Comparison of ENCODE assay signal across 8 mouse cellular contexts in genomic region chr6:17463434-17464280, GRCm38 (mm10). TPM values are rescaled to one million over a fixed set of nuclear protein-coding genes. Genes with fewer than 3 reads are reported as not detected.
A peak's percentile ranks its signal among the peaks of the same experiment; 100 is the strongest.
DNase-seq lines count a peak whose midpoint lies in the region; ATAC-seq and TF ChIP-seq lines count a peak whose summit lies in the region.

Met (plus strand) TSS chr6:17463800.

- H3K36me3 ChIP-seq in hindbrain, embryonic 16.5 days (ENCODE audit: control insufficient read depth, insufficient read depth, low read length) = no peaks in the 10 kb centered on the region
- no peaks in the 10 kb centered on the region for H3K36me3 ChIP-seq in liver, embryonic 11.5 days (ENCODE audit: control insufficient read depth, insufficient read depth, low read length)

- H3K27ac ChIP-seq in bone marrow, adult 2 months (ENCODE audit: control insufficient read depth, insufficient read depth, low read depth, low read length, poor library complexity) = peak within 1 kb of the TSS; percentile 27; the same call in 1 of the 2 replicates
- no peak within 1 kb of the TSS for H3K27ac ChIP-seq in hindbrain, embryonic 16.5 days (ENCODE audit: low read depth, low read length)
- peak within 1 kb of the TSS; percentile 25; the same call in 1 of the 2 replicates for H3K27ac ChIP-seq in liver, embryonic 11.5 days (ENCODE audit: low read depth, low read length)

- H3K4me1 ChIP-seq in bone marrow, adult 2 months (ENCODE audit: control insufficient read depth, insufficient read depth, low read length) = no peaks in the 10 kb centered on the region; the same call in 1 of the 2 replicates
- peaks cover 9% of the 10 kb centered on the region for H3K4me1 ChIP-seq in hindbrain, embryonic 16.5 days (ENCODE audit: control insufficient read depth, insufficient read depth, low read depth, low read length)
- no peaks in the 10 kb centered on the region; the same call in 1 of the 2 replicates for H3K4me1 ChIP-seq in liver, embryonic 11.5 days (replicated peaks; ENCODE audit: control insufficient read depth, insufficient read depth, low read length)

- no peaks in the 10 kb centered on the region for H3K9me3 ChIP-seq in hindbrain, embryonic 16.5 days (ENCODE audit: control insufficient read depth, low read length)
- no peaks in the 10 kb centered on the region for H3K9me3 ChIP-seq in liver, embryonic 11.5 days (ENCODE audit: control insufficient read depth, low read length)

- peak within 1 kb of the TSS; percentile 41 for H3K4me3 ChIP-seq in bone marrow, adult 2 months (replicated peaks; ENCODE audit: control insufficient read depth, low read depth, low read length)
- H3K4me3 ChIP-seq in hindbrain, embryonic 16.5 days (ENCODE audit: low read length) = peak within 1 kb of the TSS; percentile 80
- H3K4me3 ChIP-seq in liver, embryonic 11.5 days (ENCODE audit: low read depth, low read length) = peak within 1 kb of the TSS; percentile 61

- ATAC-seq in hindbrain, embryonic 16.5 days = peak; percentile 83
- peak; percentile 77 for ATAC-seq in liver, embryonic 11.5 days (replicated peaks; ENCODE audit: low FRiP score)

- TF ChIP-seq POLR2A in bone marrow, adult 2 months (IDR thresholded peaks at IDR 0.05; ENCODE audit: borderline replicate concordance, control insufficient read depth, low read depth, low read length) = no peak

- under 1% methylated on average over 74 of the region's 78 CpGs for WGBS in bone marrow, adult 2 months
- WGBS in hindbrain, embryonic 16.5 days = under 1% methylated on average over 56 of the region's 78 CpGs
- WGBS in liver, embryonic 11.5 days = under 1% methylated on average over 76 of the region's 78 CpGs

- peak; percentile 12 to 13 for DNase-seq in cerebellum, postnatal 14 days
- DNase-seq in cerebellum, adult 18-20 months = no peak
- DNase-seq in gastrocnemius, adult 8-10 months (ENCODE audit: low spot score in 2 of 2) = peak; percentile 40 to 70
- DNase-seq in liver, embryonic 11.5 days (ENCODE audit: low spot score) = peak; percentile 63
- peak; percentile 45 to 53 for DNase-seq in monocyte, adult 2 months (ENCODE audit: low read depth in 1 of 2, low spot score in 2 of 2)
- DNase-seq in thymus, postnatal 36 days = peak; percentile 3 to 10

- peaks cover 3% of the 10 kb centered on the region for H3K27me3 ChIP-seq in hindbrain, embryonic 16.5 days (replicated peaks; ENCODE audit: control insufficient read depth, insufficient read depth, low read length)
- peaks cover 23% of the 10 kb centered on the region for H3K27me3 ChIP-seq in liver, embryonic 11.5 days (replicated peaks; ENCODE audit: control insufficient read depth, insufficient read depth, low read length)

- peak; percentile 20; the same call in 1 of the 2 replicates for TF ChIP-seq CTCF in bone marrow, adult 2 months (IDR thresholded peaks at IDR 0.05; ENCODE audit: control insufficient read depth, insufficient read depth, low read length)

- peak within 1 kb of the TSS; percentile 100 for H3K4me2 ChIP-seq in hindbrain, embryonic 16.5 days (ENCODE audit: low read length)
- H3K4me2 ChIP-seq in liver, embryonic 11.5 days = peak within 1 kb of the TSS; percentile 79

- H3K9ac ChIP-seq in hindbrain, embryonic 16.5 days (ENCODE audit: low read depth, low read length) = peak within 1 kb of the TSS; percentile 67
- H3K9ac ChIP-seq in liver, embryonic 11.5 days (ENCODE audit: low read depth, low read length) = peak within 1 kb of the TSS; percentile 57

RNA-seq across cellular contexts. Expression of gene Met, which starts in this region (rescaled TPM):
- 0.66 and 5.3 TPM in 2 replicates for polyA plus RNA-seq in bone marrow, adult 2 months (2011; ENCODE audit: insufficient read depth, insufficient read length, low replicate concordance, missing spikeins)
- 10 to 100 TPM; 11.4 to 15.6 (median 13.2) TPM for total RNA-seq in gastrocnemius, adult 8-10 months (2022)
- polyA plus RNA-seq in hindbrain, embryonic 16.5 days (2015; fragmentation: Nextera tagmentation; extraction: Ambion mirVana) = 1.8 and 2.2 TPM in 2 replicates
- polyA plus RNA-seq in liver, embryonic 11.5 days (2014; fragmentation: Nextera tagmentation; extraction: Ambion mirVana) = 7.8 and 8.2 TPM in 2 replicates

Comparison
In these comparisons a context has a peak if more than half of its experiments do, and no peak if none do; other contexts are left out.
1. DNase-seq: peak in cerebellum, postnatal 14 days (2 of 2), gastrocnemius, adult 8-10 months (2 of 2), liver, embryonic 11.5 days (single experiment), monocyte, adult 2 months (2 of 2) and thymus, postnatal 36 days (2 of 2); none in cerebellum, adult 18-20 months (0 of 2).
2. Peak in every context shown above with its lines, with median percentiles within 50 percentile points of each other: H3K4me3 ChIP-seq.